Mouse (Mus musculus): ENCODE measurements at regions not wholly inside any gene's neighbourhood (a gene's known extent, or its start where the extent isn't known, plus 50 kb on each side); places are given as distances from the start of the nearest gene placed in this dataset.
A peak's percentile ranks its signal among the peaks of the same experiment; 100 is the strongest.

DNA sequence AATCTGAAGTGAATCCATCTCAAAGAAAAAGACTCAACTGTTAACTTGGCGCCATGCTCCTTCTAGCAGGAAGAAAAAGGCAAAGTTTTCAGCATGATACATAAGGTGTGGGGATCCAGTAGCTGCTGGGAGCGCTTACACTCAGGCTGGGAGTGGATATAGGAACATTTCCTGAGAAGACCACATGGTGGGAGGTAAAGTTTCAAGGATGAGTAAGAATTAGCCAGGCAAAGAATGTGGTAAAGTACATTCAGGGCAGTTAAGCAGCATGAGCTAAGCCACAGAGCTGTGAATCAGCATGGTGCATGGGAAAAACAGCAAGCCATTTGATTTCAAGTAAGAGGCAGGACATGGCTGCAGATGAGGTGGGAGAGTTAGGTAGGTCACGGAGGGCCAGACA lies 226.3 kb downstream of the Rergl start:
- WGBS = 69% methylated on average over 3 of the region's 3 CpGs

DNA sequence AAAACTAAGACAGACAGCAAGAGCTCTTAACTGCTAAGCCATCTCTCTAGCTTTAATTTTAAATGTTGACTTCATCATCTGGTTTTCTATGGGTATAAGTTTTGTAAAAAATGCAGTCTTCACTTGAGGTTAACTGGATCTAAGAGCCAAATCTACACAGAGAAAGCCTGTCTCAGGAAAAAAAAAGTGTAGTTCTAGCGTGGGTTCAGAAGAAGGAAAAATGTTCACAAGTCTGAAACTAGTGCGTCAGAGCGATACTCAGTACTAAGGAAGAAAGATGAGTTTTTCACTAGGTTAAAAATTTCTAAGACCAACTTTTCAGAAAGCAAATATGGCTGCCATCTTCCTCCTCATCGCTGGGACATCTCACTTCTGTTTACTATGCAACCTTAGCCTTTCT lies 248.1 kb downstream of the Rergl start:
- no peaks in the 10 kb centered on the region for H3K4me1 ChIP-seq (replicated peaks; ENCODE audit: control insufficient read depth, insufficient read depth, low read length)
- no peaks in the 10 kb centered on the region for H3K27me3 ChIP-seq (replicated peaks; ENCODE audit: control insufficient read depth, insufficient read depth, low read length)
- no peak overlapping the region for H3K4me3 ChIP-seq (ENCODE audit: low read depth, low read length)
- no peak for TF ChIP-seq CTCF (IDR thresholded peaks at IDR 0.05; ENCODE audit: low read depth)
- WGBS = 91% methylated on average over 4 of the region's 4 CpGs
- no peaks in the 10 kb centered on the region for H3K36me3 ChIP-seq (ENCODE audit: control insufficient read depth, insufficient read depth)
- no peak overlapping the region for H3K27ac ChIP-seq (ENCODE audit: low read depth, low read length)
- H3K9ac ChIP-seq (ENCODE audit: low read depth, low read length) = no peak overlapping the region
- no peak overlapping the region for H3K4me2 ChIP-seq (replicated peaks; ENCODE audit: low read depth)
- no peak for ATAC-seq
- H3K9me3 ChIP-seq (ENCODE audit: control insufficient read depth) = no peaks in the 10 kb centered on the region

More for the DNA sequence above, 226.3 kb downstream of the Rergl start:
- Histone ChIP-seq H3K4me3 (ENCODE audit: low read depth, low read length) (no peak overlapping the region), H3K27ac (ENCODE audit: low read depth, low read length) (no peak overlapping the region), H3K4me1 (replicated peaks; ENCODE audit: control insufficient read depth, insufficient read depth, low read length) (no peaks in the 10 kb centered on the region), H3K4me2 (replicated peaks; ENCODE audit: low read depth) (no peak overlapping the region), H3K36me3 (ENCODE audit: control insufficient read depth, insufficient read depth) (no peaks in the 10 kb centered on the region), H3K27me3 (replicated peaks; ENCODE audit: control insufficient read depth, insufficient read depth, low read length) (no peaks in the 10 kb centered on the region), H3K9me3 (ENCODE audit: control insufficient read depth) (no peaks in the 10 kb centered on the region), H3K9ac (ENCODE audit: low read depth, low read length) (no peak overlapping the region)
- TF ChIP-seq CTCF (IDR thresholded peaks at IDR 0.05; ENCODE audit: low read depth) = no peak
- no peak for ATAC-seq

DNA sequence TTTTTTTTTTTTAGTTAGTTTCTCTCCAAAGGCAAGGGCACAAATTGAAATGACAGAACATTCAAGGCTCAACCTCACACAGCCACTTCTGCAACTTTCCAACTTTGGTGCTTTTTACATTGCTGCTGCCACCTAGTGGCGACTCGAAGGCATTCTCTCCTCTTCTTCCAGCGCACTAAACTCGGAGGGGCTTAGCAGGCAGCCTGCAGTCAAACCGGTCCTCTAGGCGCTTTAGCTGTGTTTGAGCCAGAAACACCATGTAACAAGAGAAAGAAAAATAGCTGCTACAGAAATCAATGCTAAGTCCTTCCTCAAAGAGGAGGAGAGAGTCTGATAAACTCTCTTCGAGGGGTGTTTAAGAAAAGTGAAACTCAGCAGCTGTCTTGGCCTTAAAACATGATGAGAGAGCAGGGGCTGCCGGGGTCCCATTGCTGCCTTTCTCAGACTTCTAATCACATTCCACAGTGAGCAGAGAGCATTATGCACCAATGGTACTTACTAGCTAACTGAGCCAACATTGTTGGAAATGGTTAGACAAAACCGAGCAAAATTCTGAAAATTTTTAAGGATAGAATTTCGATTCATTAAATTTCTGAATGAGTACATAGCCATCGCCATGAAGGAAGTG lies 252.7 kb downstream of the Rergl start:
- Histone ChIP-seq H3K4me3 (ENCODE audit: low read depth, low read length) (no peak overlapping the region; the same call in 1 of the 2 replicates), H3K27me3 (replicated peaks; ENCODE audit: control insufficient read depth, insufficient read depth, low read length) (no peaks in the 10 kb centered on the region), H3K36me3 (ENCODE audit: control insufficient read depth, insufficient read depth) (no peaks in the 10 kb centered on the region), H3K4me1 (replicated peaks; ENCODE audit: control insufficient read depth, insufficient read depth, low read length) (no peaks in the 10 kb centered on the region), H3K9me3 (ENCODE audit: control insufficient read depth) (no peaks in the 10 kb centered on the region), H3K27ac (ENCODE audit: low read depth, low read length) (no peak overlapping the region), H3K9ac (ENCODE audit: low read depth, low read length) (no peak overlapping the region), H3K4me2 (replicated peaks; ENCODE audit: low read depth) (no peak overlapping the region)
- peak; percentile 84 for TF ChIP-seq CTCF (IDR thresholded peaks at IDR 0.05; ENCODE audit: low read depth)
- 34% methylated on average over 11 of the region's 11 CpGs for WGBS
- no peak for ATAC-seq

DNA sequence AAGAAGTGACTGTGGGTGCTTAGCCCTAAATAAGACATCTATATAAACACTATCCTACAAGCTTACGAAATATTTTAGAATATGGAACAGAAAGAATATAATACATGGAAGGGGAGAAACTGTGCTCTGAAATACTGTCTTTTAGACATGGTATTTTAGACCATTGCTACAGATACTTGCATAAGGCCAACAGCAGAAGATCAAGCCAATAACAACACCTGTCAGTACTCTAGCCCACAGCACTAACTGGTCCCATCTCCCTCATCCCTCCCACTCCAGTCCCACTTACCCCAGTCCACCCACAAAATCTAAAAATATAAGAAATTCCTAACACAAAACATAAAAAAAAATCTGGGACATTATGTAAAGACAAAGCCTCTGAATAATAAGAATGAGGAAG lies 275.6 kb downstream of the Rergl start:
- Histone ChIP-seq H3K9me3 (ENCODE audit: control insufficient read depth) (no peaks in the 10 kb centered on the region), H3K27ac (ENCODE audit: low read depth, low read length) (no peak overlapping the region), H3K4me3 (ENCODE audit: low read depth, low read length) (no peak overlapping the region), H3K9ac (ENCODE audit: low read depth, low read length) (no peak overlapping the region), H3K4me2 (replicated peaks; ENCODE audit: low read depth) (no peak overlapping the region), H3K36me3 (ENCODE audit: control insufficient read depth, insufficient read depth) (no peaks in the 10 kb centered on the region), H3K4me1 (replicated peaks; ENCODE audit: control insufficient read depth, insufficient read depth, low read length) (no peaks in the 10 kb centered on the region), H3K27me3 (replicated peaks; ENCODE audit: control insufficient read depth, insufficient read depth, low read length) (no peaks in the 10 kb centered on the region)
- 84% methylated on average over 1 of the region's 1 CpGs for WGBS
- TF ChIP-seq CTCF (IDR thresholded peaks at IDR 0.05; ENCODE audit: low read depth) = no peak
- ATAC-seq = no peak

DNA sequence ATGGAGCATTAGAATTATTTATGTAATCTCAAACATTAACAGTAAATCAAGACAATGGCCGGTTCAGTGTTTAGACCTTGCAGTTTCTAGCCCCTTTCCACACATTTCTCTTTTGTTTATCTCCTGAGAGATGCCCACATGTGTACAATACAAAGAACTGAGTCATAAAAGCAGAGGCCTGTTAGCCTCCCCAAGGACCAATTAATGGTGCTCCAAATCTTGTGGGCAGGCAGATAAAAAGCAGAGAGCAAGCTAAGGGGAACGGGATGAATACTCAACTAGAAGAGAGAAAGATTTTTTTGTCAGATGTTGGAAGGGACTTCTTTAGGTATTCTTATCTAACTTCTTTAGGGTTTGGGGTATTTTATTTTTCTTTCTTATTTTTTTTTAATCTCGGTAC lies 287.3 kb downstream of the Rergl start:
- WGBS = 72% methylated on average over 3 of the region's 3 CpGs
- no peak for TF ChIP-seq CTCF (IDR thresholded peaks at IDR 0.05; ENCODE audit: low read depth)
- Histone ChIP-seq H3K9me3 (ENCODE audit: control insufficient read depth) (no peaks in the 10 kb centered on the region), H3K27me3 (replicated peaks; ENCODE audit: control insufficient read depth, insufficient read depth, low read length) (no peaks in the 10 kb centered on the region), H3K27ac (ENCODE audit: low read depth, low read length) (no peak overlapping the region), H3K4me1 (replicated peaks; ENCODE audit: control insufficient read depth, insufficient read depth, low read length) (no peaks in the 10 kb centered on the region), H3K4me3 (ENCODE audit: low read depth, low read length) (no peak overlapping the region), H3K9ac (ENCODE audit: low read depth, low read length) (no peak overlapping the region), H3K36me3 (ENCODE audit: control insufficient read depth, insufficient read depth) (no peaks in the 10 kb centered on the region), H3K4me2 (replicated peaks; ENCODE audit: low read depth) (no peak overlapping the region)
- ATAC-seq = no peak

DNA sequence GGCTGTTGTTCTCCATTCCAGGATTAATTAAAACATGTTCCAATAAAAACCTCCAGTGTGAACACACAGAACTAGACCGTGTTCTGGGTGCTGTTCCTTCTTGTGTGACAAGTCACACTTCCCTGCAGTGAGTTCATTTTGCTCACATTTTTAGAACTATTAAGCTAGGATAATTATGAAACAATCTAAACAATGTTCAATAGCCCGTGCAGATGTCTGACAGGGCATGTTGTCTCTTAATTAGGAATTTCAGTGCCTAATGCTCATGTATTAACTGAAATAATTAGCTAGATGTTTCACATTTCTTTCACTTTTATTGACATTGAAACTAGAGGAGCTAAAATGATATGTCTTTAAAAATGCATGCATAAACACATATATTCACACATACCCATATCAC lies 291.5 kb downstream of the Rergl start:
- ATAC-seq = no peak
- no peak for TF ChIP-seq CTCF (IDR thresholded peaks at IDR 0.05; ENCODE audit: low read depth)

DNA sequence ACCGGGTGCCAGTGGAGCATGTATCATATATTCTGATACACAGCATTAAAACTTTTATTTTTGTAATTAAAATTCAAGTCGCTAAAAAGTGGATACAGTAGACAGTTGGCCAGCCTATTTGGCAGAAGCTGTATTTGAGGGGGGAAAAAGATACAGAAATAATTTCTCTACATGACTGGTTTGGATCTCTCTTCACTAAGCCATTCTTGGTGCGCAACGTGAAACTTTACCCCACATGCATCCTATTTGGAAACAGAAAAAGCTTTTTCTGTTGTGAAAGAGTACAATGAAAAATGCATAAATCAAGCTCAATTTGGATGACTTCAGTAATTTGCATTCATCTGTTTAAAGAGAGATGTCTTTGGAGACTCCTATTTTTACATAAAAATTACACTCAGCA lies 303.2 kb downstream of the Rergl start:
- H3K36me3 ChIP-seq (ENCODE audit: control insufficient read depth, insufficient read depth) = no peaks in the 10 kb centered on the region
- no peaks in the 10 kb centered on the region for H3K4me1 ChIP-seq (replicated peaks; ENCODE audit: control insufficient read depth, insufficient read depth, low read length)
- no peak for TF ChIP-seq CTCF (IDR thresholded peaks at IDR 0.05; ENCODE audit: low read depth)
- no peak overlapping the region for H3K4me2 ChIP-seq (replicated peaks; ENCODE audit: low read depth)
- H3K9me3 ChIP-seq (ENCODE audit: control insufficient read depth) = no peaks in the 10 kb centered on the region
- no peak overlapping the region for H3K4me3 ChIP-seq (ENCODE audit: low read depth, low read length)
- H3K27me3 ChIP-seq (replicated peaks; ENCODE audit: control insufficient read depth, insufficient read depth, low read length) = no peaks in the 10 kb centered on the region
- no peak overlapping the region for H3K9ac ChIP-seq (ENCODE audit: low read depth, low read length)
- WGBS = 82% methylated on average over 4 of the region's 4 CpGs
- H3K27ac ChIP-seq (ENCODE audit: low read depth, low read length) = no peak overlapping the region
- no peak for ATAC-seq

More for the DNA sequence above, 291.5 kb downstream of the Rergl start:
- H3K27me3 ChIP-seq (replicated peaks; ENCODE audit: control insufficient read depth, insufficient read depth, low read length) = no peaks in the 10 kb centered on the region
- H3K36me3 ChIP-seq (ENCODE audit: control insufficient read depth, insufficient read depth) = no peaks in the 10 kb centered on the region
- H3K4me3 ChIP-seq (ENCODE audit: low read depth, low read length) = no peak overlapping the region
- H3K9me3 ChIP-seq (ENCODE audit: control insufficient read depth) = no peaks in the 10 kb centered on the region
- 69% methylated on average over 2 of the region's 2 CpGs for WGBS
- no peaks in the 10 kb centered on the region for H3K4me1 ChIP-seq (replicated peaks; ENCODE audit: control insufficient read depth, insufficient read depth, low read length)
- H3K9ac ChIP-seq (ENCODE audit: low read depth, low read length) = no peak overlapping the region
- no peak overlapping the region for H3K4me2 ChIP-seq (replicated peaks; ENCODE audit: low read depth)
- no peak overlapping the region for H3K27ac ChIP-seq (ENCODE audit: low read depth, low read length)
